Mouse (Mus musculus): Measurements from ENCODE around the gene Lamtor4.
"Not testable (repeated sequence)": the region's sequence is repeated elsewhere in the genome, so short reads cannot be mapped to it uniquely, and the experiment has no call there.

Gene Lamtor4

GRCm38 (mm10) chr5:138255353-138256093, at the start of gene Lamtor4:
TSS of gene Lamtor4 (plus strand) at chr5:138255482.
- DNase-seq (ENCODE audit: inconsistent age in 2 of 2, low spot score in 1 of 2), result peak; percentile 96 to 98

- peak in 1 of 2 experiments; percentile 67 for DNase-seq (ENCODE audit: inconsistent age in 2 of 2, low spot score in 1 of 2)
These were observed 48.0 kb upstream of the Lamtor4 start for GRCm38 (mm10) chr5:138207253-138207652.

DNA sequence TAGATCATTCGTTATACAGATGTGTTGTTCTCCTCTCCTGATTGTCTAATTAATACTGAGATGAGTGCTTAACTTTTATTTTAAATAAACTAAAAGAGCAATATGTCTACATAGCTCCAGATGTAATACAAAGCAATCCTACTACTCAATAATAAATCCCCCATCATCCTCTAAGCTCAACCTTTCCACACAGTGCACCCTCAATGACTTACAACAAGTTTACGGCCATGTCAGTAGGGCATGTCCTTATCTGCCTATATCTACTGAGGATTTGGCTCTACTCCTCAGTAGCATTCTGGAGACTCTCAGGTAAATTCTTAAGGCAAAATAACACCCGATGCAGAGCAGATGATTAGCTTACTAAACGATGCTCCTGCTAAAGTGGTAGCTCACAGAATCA, 47.4 kb upstream of the Lamtor4 start:
- DNase-seq (ENCODE audit: inconsistent age in 2 of 2, low spot score in 1 of 2), result no peak

DNA sequence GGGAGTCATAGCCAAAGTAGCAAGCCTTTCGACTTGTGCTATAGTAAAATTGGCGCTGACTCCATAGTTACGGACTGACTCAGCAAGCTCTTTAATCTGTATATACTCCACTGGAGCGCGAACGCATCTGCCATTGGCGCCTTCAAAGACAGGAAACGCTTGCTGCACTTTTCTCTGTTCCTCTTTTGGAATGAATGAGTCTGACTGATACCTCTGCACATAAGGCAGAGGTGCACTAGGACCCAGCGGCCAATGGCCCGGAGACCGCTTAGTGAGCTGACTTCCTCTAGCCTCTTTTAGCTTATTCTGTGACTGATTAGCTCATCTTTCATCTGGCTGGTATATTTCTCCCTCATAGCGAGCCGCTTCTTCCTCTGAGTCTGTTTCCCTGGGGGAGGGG, 38.6 kb upstream of the Lamtor4 start:
- DNase-seq (ENCODE audit: inconsistent age in 2 of 2, low spot score in 1 of 2), result not testable (repeated sequence)

GRCm38 (mm10) chr5:138219864-138220263, 35.4 kb upstream of the Lamtor4 start:
- DNase-seq (ENCODE audit: inconsistent age in 2 of 2, low spot score in 1 of 2), result no peak

- peak; percentile 84 to 96 for DNase-seq (ENCODE audit: inconsistent age in 2 of 2, low spot score in 1 of 2)
These were observed 33.2 kb upstream of the Lamtor4 start for GRCm38 (mm10) chr5:138222111-138222510.

DNA sequence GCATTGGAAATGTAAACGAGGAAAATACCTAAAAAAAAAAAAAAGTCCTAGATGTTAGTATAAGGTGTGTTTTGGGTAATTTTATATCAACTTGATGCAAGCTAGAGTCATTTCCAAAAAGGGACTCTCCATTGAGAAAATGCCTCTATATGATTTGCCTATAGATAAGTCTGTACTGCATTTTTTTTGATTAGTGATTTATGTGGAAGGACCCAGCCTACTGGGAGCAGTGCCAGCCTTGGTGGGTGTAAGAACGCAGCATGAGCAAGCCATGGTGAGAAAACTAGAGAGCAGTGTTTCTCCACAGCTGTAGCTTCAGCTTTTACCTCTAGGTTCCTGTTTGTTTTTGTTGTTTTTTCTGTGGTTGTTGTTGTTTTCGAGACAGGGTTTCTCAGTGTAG, 32.0 kb upstream of the Lamtor4 start:
- DNase-seq (ENCODE audit: inconsistent age in 2 of 2, low spot score in 1 of 2), result no peak

- no peak for DNase-seq (ENCODE audit: inconsistent age in 2 of 2, low spot score in 1 of 2)
These were observed 29.6 kb upstream of the Lamtor4 start, which contains the start of gene Nxpe5 for GRCm38 (mm10) chr5:138225700-138226099. TSS of gene Nxpe5 (plus strand) at chr5:138225898.

- no peak for DNase-seq (ENCODE audit: inconsistent age in 2 of 2, low spot score in 1 of 2)
These were observed 28.8 kb upstream of the Lamtor4 start for GRCm38 (mm10) chr5:138226491-138226890.

GRCm38 (mm10) chr5:138227367-138227766, 27.9 kb upstream of the Lamtor4 start:
- no peak for DNase-seq (ENCODE audit: inconsistent age in 2 of 2, low spot score in 1 of 2)

GRCm38 (mm10) chr5:138228026-138228425, 27.3 kb upstream of the Lamtor4 start:
- DNase-seq (ENCODE audit: inconsistent age in 2 of 2, low spot score in 1 of 2), result peak; percentile 35 to 66

- no peak for DNase-seq (ENCODE audit: inconsistent age in 2 of 2, low spot score in 1 of 2)
These were observed 25.8 kb upstream of the Lamtor4 start for GRCm38 (mm10) chr5:138229511-138229910.

DNA sequence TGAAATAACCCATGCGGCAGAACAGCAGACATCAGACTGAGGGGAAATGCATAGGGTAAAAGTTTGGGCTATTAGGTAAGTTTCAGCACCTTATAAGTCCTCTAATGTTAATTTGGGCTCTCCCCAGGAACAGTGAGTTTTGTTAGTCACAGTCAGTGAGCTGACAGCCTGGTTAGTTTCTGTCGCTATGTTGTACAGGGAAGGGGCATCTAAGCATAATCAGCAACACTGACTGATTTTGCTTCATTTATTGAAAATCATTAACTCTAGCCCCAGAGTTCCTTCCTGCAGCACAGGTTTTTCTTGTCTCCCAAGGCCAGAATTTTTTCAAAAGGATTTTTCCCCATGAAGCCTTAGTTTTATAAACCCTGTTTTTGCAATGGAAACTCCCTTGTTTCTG, 21.5 kb upstream of the Lamtor4 start:
- DNase-seq (ENCODE audit: inconsistent age in 2 of 2, low spot score in 1 of 2), result no peak

GRCm38 (mm10) chr5:138234224-138234623, 21.1 kb upstream of the Lamtor4 start:
- DNase-seq (ENCODE audit: inconsistent age in 2 of 2, low spot score in 1 of 2), result no peak

DNA sequence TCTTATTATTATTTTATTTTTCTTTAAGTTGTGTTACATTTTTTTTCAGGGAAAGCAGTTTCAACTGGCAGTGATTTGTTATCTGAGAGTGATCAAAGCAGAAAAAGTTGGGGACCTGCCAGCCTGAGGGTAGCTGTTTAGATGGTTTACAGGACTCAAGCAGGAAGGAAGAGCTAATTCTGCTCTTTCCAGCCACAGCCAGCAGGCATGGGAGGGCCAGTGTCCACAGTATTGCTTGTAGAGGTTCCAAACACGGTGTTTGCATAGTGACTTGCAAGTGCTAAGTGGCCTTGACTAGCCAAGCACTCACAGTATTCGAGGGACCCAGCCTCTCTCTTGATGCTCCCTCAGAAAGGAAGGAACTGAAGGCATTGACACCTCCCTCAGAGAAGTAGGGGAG, 13.8 kb upstream of the Lamtor4 start:
- DNase-seq (ENCODE audit: inconsistent age in 2 of 2, low spot score in 1 of 2), result peak in 1 of 2 experiments; percentile 78

GRCm38 (mm10) chr5:138251144-138251543, 4.1 kb upstream of the Lamtor4 start:
- no peak for DNase-seq (ENCODE audit: inconsistent age in 2 of 2, low spot score in 1 of 2)

DNA sequence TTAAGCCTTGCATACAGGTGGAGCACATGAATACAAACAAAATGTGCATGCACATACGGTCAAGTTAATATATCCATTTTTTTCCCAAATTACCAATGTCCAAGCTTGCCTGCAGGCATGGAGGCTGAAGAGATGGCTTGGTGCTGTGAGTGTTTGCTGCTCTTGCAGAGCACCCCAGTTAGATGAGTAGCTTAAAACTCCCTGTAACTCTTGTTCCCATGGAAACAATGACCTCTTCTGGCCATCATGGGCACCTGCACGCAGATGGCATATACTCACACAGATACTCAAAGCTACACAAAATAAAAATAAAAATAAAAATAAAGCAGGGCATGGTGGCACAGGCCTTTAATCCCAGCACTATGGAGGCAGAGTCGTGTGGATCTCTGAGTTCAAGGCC, 2.2 kb upstream of the Lamtor4 start:
- no peak for DNase-seq (ENCODE audit: inconsistent age in 2 of 2, low spot score in 1 of 2)

GRCm38 (mm10) chr5:138256094-138256467, 799 bp downstream of the Lamtor4 start:
- no peak for DNase-seq (ENCODE audit: inconsistent age in 2 of 2, low spot score in 1 of 2)

DNA sequence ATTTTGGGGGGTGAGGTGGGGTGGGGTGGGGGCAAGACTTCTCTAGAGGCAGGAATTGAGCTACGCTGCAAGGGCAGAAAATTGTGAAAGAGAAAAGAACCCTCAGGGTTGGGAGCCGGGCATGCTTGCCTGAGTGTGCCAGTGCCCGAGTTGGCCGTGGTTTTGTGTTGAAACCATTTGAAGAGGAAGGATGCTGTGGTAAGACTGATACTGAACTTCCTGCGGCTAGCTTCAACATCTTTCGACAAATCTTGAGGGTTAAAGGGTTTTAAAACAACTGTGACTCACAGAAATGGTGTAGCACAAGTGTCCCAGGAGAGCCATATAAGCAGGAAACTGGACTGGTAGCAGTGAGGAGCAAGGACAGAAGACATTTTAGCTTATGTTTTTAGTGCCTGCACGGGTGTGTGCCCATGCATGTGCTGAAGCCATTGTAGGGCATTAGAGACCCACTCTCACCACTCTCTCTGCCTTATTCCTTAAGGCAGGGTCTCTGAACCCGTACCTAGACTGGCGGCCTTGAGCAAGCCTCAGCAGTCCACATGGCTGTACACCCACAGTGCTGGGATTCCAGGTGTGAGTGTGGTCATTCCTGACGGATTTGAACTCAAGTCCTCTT, 1.8 kb downstream of the Lamtor4 start:
- peak in 1 of 2 experiments; percentile 56 for DNase-seq (ENCODE audit: inconsistent age in 2 of 2, low spot score in 1 of 2)

- no peak for DNase-seq (ENCODE audit: inconsistent age in 2 of 2, low spot score in 1 of 2)
These were observed 2.3 kb downstream of the Lamtor4 start for GRCm38 (mm10) chr5:138257585-138257978.

DNA sequence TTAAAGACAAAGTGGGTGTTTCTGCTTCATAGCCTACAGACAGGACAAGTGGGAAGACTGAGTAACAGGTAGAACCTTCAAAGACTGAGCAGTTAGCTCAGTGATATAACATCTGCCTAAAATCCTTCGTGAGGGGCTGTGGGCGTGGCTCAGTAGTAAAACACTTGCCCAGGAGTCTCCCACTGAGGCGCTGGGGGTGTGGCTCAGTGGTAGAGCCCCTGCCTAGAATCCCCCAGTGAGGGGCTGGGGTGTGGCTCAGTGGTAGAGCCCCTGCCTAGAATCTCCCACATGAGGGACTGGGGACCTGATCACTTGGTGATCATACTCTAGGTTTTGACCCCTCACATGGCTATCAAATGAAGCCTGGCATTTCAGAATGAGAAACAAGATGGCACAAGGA, 2.8 kb downstream of the Lamtor4 start:
- no peak for DNase-seq (ENCODE audit: inconsistent age in 2 of 2, low spot score in 1 of 2)

- DNase-seq (ENCODE audit: inconsistent age in 2 of 2, low spot score in 1 of 2), result peak; percentile 73 to 85
These were observed 3.3 kb downstream of the Lamtor4 start for GRCm38 (mm10) chr5:138258542-138258941.

DNA sequence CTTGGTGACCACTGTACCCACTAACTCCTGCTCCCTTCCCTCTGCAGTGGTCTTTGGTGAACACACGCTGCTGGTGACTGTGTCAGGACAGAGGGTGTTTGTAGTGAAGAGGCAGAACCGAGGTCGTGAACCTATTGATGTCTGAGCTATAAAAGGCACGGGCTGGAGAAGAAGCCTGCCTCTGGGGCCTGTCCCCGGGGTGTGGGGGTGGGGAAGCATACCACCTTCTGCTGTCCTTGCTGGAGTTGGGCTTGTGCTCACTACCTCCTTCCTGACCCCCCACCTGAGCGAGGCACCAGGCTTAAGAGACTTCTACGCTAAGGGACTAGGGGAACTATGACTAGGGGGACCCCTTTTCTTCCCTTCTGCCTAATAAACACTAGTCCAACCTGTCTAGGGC, 3.7 kb downstream of the Lamtor4 start:
- DNase-seq (ENCODE audit: inconsistent age in 2 of 2, low spot score in 1 of 2), result peak in 1 of 2 experiments; percentile 24

Measured in adrenal gland, adult (tissue).